Mouse (Mus musculus): ENCODE data around the gene Fes.

Gene Fes

GRCm38 (mm10) chr7:80376192-80376591 is 11.6 kb downstream of the Fes start:
- ATAC-seq (ENCODE audit: insufficient number of reproducible peaks, low FRiP score, low TSS enrichment): no peak

DNA sequence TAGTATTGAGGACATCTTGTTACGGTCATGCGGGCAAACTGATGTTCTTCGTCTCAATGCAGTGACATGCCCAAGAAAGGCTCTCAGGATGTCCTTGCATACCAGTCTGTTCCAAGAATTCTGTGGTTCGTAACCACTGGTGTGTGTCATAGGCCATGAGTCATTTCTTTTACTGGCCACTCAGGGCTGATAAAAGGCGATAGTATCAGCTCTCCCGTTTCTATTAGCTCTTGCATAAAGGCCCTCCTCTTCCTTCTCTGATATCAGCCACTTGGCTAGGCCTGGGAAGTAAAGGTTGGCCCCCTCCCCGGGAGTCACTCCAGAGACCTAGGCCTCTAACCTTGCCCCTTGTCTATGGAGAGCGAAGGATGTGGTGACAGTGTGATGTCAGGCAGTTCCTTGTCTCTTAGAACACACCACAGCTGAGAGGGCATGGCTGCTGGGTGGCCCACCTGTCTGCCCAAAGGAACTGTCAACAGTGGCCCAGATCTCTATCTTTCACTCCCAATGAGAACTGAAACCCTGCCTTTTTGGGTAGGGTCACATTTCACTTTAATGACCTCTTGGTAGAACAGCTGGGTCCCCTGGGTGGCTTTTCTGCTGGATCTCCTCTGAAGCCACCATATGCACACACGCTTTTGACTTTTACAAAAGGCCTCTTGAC is 12.2 kb downstream of the Fes start:
- ATAC-seq (ENCODE audit: insufficient number of reproducible peaks, low FRiP score, low TSS enrichment): no peak

DNA sequence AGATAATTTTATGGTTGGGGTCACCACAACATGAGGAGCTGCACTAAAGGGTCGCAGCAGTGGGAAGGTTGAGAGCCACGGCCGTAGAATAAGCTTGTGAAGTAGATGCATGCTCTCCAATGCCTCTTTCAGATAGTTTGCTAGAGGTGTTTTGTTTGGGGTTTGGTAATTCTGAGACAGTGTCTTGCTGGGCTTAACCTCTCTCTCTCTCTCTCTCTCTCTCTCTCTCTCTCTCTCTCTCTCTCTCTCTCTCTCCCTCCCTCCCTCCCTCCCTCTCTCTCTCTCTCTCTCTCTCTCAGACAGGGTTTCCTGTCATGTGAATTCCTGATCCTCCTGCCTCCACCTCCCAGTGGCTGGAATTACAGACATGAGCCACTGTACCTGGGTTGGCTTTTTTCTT is 13.0 kb downstream of the Fes start:
- no peak for ATAC-seq (ENCODE audit: insufficient number of reproducible peaks, low FRiP score, low TSS enrichment)

DNA sequence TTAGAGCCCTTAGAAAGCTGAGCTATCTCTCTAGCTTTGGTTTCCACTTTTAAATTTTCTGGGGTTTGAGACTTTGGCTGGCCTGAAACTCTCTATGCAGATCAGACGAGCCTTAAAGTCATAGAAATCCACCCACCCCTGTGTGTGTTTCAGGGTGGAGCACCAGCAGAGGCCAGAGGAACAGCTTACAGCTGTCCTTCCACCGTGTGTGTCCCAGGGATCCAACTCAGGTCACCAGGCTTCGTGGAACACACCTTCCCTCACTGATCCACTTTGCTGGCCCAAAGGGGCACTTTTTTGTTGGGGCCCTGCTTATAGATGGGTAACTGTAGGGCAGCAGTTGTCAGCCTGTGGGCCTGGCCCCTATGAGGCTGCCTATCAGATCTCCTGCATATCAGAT is 13.5 kb downstream of the Fes start:
- ATAC-seq (ENCODE audit: insufficient number of reproducible peaks, low FRiP score, low TSS enrichment): no peak

DNA sequence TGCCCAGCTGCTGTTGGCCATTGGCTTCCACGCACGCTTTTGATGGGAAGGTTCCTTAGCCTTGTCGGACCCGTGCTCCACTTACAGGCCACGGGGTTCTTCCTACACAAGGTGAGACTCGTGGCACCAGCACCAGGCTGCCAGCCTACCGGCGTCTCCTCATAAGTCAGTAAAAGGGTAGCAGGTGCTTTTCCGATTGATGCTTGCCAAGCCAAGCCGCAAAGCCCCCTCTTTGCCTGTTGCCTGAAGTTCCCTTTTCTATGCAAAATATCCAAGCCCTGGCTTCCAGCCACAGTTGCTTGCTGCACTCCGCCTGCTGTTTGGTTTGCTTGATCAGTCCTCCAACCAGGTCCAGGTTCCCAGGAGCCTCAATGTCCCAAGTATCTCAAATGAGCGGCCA is 13.9 kb downstream of the Fes start:
- no peak for ATAC-seq (ENCODE audit: insufficient number of reproducible peaks, low FRiP score, low TSS enrichment)

DNA sequence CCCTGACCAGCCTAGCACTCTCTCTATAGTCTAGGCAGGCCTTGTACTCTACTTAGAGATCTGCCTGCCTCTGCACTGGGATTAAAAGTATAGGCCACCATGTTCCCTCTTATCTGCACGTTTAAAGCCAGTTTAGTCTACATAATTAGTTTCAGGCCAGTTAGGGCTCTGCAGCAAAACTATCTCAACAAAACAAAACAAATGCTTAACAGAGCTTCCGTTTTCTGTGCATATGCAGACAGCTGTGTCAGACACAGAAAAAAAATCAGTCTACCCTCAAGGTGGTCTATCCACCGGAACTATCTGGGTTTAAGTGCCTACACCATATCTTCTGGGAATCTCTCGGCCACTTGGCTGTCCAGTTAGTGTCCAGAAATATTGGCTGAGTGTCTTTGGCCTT is 14.4 kb downstream of the Fes start:
- no peak for ATAC-seq (ENCODE audit: insufficient number of reproducible peaks, low FRiP score, low TSS enrichment)

DNA sequence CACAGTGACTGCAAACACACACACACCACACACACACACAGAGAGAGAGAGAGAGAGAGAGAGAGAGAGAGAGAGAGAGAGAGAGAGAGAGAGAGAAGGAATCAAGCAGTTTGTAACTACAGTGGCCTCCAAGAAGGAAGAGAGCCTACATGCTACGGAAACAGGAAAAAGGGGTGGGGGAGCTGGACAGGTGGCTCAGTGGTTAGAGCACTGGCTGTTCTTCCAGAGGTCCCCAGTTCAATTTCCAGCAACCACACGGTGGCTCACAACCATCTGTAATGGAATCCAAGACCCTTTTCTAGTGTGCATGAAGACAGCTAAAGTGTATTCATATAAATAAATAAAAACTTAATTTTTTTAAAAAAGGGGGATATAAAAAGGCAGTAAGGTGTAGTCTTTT is 15.1 kb downstream of the Fes start:
- no peak for ATAC-seq (ENCODE audit: insufficient number of reproducible peaks, low FRiP score, low TSS enrichment)

DNA sequence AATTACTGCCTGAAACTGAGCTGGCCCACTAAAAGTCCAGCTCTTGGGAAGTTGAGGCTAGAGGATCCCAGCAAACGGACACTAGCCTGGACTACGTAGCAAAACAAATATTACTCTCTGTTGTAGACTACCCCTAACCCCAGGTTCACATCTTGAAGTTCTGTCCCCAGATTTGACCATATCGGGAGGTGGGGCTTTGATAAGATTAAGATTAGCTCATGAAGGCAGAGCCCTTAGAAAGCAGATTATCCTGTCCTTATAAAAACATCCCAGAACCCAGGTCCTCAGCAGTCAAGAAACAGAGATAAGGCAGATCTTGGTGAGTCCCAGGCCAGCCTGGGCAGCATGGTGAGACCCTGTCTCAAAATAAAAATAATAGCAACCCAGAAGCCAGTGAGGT is 15.6 kb downstream of the Fes start:
- ATAC-seq (ENCODE audit: insufficient number of reproducible peaks, low FRiP score, low TSS enrichment): no peak

- peak; percentile 37; the same call in 1 of the 2 replicates for ATAC-seq (ENCODE audit: insufficient number of reproducible peaks, low FRiP score, low TSS enrichment)
Measured at GRCm38 (mm10) chr7:80371041-80371751, 16.6 kb downstream of the Fes start, which contains the start of gene Man2a2. Man2a2 (minus strand) TSS chr7:80371375.

DNA sequence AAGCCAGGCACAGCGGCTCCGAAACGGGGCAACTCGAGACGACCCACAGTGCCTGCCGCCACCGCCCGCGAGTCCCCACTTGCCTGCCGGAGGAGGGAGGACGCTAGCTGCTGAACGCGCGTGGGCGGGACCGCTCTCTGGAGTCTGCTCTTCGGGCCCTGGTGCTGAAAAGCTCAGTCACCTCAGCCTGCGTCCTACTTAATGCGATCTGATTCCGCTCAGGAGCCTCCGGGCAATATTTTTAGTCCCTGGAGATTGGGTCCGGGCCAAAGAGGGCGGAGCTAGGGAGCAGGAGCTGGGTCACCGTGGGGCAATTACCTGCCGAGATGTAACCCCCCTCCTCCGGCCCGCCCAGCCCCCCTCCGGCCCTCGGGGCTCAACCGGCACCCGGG is 17.1 kb downstream of the Fes start:
- peak; percentile 67; the same call in 1 of the 2 replicates for ATAC-seq (ENCODE audit: insufficient number of reproducible peaks, low FRiP score, low TSS enrichment)

DNA sequence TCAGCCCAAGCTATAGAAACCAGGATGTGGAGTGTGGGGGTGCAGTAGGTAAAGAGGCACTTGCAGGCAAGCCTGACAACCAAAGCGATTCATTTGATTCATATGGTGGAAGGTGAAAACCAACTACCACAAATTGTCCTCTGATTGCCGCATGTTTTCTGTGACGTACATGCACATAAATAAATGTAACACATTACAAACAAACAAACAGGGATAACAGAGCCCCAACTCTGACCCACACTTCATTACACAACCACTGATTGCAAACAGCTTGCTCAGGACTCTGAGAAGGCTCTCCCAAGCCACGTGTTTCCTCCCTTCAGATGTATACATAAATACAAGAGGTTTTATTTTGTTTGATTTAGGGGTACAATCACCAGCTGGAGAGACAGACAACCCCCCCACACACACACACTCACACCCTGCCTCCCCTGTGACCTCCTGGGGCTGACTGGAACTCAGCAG is 17.7 kb downstream of the Fes start:
- 0 out of 2 replicates have a peak, but pooled peaks have one; percentile 8 for ATAC-seq (ENCODE audit: insufficient number of reproducible peaks, low FRiP score, low TSS enrichment)

- ATAC-seq (ENCODE audit: insufficient number of reproducible peaks, low FRiP score, low TSS enrichment): no peak
Measured at GRCm38 (mm10) chr7:80369461-80369860, 18.3 kb downstream of the Fes start.

DNA sequence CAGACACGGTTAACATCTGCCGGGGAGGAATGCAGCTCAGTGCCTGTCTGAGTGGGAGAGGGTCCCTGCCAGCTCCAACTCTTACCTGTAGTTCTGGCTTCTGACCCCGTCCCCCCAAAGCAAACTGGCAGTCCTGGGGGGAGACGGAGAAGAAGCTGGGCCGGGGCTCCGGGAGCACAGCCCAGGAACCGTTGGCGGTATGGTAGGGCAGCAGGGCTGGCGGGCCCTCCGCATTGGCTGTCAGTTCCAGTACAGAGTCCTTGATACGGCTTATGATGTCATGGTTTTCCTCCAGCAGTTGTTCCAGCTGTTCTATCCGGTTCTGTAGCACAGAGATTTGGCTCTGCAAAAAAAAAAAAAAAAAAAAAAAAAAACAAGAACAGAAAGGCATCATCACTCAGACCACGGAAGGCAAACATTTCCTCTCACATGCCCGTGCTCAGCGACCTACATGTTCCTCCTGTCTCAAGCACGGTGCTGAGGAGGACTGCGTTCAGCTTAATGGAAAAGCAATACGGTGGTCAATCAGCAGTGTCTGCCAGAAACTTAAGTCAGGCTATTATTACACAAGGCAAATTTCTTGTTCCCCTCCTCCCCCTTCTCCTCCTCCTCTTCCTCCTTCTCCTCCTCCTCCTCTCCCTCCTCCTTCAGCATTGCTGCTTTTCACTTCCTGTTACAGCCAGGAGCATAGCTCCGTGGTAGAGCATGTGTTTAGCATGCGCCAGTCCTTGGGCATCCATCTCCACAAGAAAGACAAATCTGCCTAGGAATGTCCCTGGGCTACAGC is 18.9 kb downstream of the Fes start:
- no peak for ATAC-seq (ENCODE audit: insufficient number of reproducible peaks, low FRiP score, low TSS enrichment)

- ATAC-seq (ENCODE audit: insufficient number of reproducible peaks, low FRiP score, low TSS enrichment): no peak
Measured at GRCm38 (mm10) chr7:80368009-80368408, 19.7 kb downstream of the Fes start.

DNA sequence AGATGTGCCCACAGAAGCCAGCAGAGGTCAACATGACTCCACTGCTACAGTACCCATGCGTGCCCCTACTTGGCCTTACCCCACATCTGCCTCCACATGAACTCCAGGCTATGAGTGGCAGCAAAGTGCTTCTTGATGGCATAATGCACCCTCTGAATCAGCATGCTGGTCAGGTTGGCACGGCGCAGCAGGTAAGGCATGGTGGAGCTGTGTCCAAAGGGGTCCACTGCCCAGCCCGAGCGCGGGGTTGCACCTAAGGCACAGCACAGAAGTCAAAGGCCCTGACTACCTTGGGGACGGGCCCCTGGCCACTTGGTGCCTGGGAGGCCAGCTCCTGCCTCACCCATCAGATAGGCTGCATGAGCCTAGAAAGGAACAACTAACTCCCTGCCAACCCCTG is 20.5 kb downstream of the Fes start:
- ATAC-seq (ENCODE audit: insufficient number of reproducible peaks, low FRiP score, low TSS enrichment): no peak

DNA sequence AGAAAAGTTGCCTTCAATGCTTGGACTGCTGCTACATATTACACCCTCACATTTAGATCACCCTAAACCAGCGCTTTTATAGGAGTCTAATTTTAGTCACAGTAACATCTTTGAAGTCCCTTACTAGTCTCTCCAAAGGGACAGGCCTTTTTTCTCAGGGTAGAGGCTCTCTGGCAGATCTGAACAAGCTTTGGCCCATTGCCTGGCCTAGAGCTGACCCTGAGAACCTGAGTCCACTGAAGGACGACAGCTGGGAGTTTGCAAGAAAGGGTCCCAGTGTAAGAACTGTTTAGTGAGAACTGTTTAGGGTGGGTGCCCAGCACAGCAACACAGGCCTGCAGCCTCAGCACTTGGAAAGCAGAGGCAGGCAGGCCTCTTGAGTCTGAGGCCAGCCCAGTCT is 22.0 kb downstream of the Fes start:
- ATAC-seq (ENCODE audit: insufficient number of reproducible peaks, low FRiP score, low TSS enrichment): no peak

- no peak for ATAC-seq (ENCODE audit: insufficient number of reproducible peaks, low FRiP score, low TSS enrichment)
Measured at GRCm38 (mm10) chr7:80360435-80360834, 27.3 kb downstream of the Fes start.

DNA sequence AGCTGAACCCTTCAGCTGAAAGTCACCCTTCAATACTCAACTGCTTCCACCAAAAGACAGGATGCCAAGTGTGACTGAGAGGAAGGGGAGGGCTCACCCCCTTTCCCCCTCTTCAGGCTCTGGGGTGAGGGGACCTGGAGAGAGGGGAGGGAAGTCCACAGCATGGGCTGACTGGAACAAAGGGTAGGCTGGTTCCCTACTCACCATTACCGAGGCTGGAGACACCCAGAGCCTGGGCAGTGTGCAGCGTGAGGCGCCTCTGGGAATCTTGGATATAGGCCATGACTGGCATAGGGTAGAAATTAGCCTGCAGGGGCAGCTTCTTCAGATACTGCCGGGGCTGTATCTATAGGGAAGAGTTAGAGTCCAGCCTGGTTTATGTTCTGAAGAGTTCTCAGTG is 29.7 kb downstream of the Fes start:
- no peak for ATAC-seq (ENCODE audit: insufficient number of reproducible peaks, low FRiP score, low TSS enrichment)

DNA sequence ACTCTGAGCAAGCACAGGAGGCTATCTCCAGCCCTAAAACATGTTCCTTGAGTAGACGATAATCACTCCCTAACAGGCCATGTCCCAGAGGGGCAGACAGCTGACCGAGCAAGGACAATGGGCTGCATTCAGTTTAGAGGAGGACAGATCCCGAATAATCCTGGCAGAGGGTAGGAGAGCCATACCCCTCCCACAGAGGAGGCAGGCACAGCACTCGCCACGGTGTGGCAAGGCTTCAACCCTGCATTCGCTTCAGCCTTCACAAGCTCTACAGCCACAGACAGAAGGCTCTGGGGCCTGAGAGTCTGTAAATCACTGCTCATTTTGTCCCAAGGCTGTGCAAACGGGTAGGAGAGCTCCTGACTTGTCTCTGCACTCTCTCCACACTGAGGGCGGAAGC is 30.6 kb downstream of the Fes start:
- no peak for ATAC-seq (ENCODE audit: insufficient number of reproducible peaks, low FRiP score, low TSS enrichment)

- ATAC-seq (ENCODE audit: insufficient number of reproducible peaks, low FRiP score, low TSS enrichment): 0 out of 2 replicates have a peak, but pooled peaks have one; percentile 43
Measured at GRCm38 (mm10) chr7:80356351-80356750, 31.4 kb downstream of the Fes start.

GRCm38 (mm10) chr7:80352920-80353319 is 34.8 kb downstream of the Fes start:
- ATAC-seq (ENCODE audit: insufficient number of reproducible peaks, low FRiP score, low TSS enrichment): no peak
